Mouse (Mus musculus) limb, embryonic 14.5 days (tissue): Measurements from ENCODE around the gene Lsm10. TPM values are rescaled to one million over a fixed set of nuclear protein-coding genes. Genes with fewer than 3 reads are reported as not detected.

Source experiments
- ATAC-seq: fragments of 200-750 bp; cut with Nextera tagmentation; 2 replicates; pipeline ENCODE4 v1.8.0; 2017; ENCODE audit warnings: low read depth, moderate number of reproducible peaks, moderate TSS enrichment; ENCODE audit not compliant: low FRiP score
- DNase-seq: peaks from one replicate; pipeline ENCODE4 v3.0.0-alpha.2; 2015; ENCODE audit warnings: low spot score
- H3K27ac ChIP-seq: fragments of 300-500 bp; sonication (generic); replicated peaks from 2 replicates; pipeline ENCODE4 v1.5.1; 2014; ENCODE audit warnings: low read depth, mild to moderate bottlenecking, low read length, moderate library complexity, mixed read lengths
- H3K27me3 ChIP-seq: fragments of 300-500 bp; sonication (generic); 2 replicates; pipeline ENCODE4 v1.6.1; 2014; ENCODE audit warnings: low read length, mixed read lengths; ENCODE audit not compliant: control insufficient read depth, insufficient read depth
- H3K36me3 ChIP-seq: fragments of 300-500 bp; sonication (generic); 2 replicates; pipeline ENCODE4 v1.6.1; 2014; ENCODE audit warnings: mild to moderate bottlenecking, low read length, moderate library complexity, mixed read lengths; ENCODE audit not compliant: control insufficient read depth, insufficient read depth
- H3K4me1 ChIP-seq: fragments of 300-500 bp; sonication (generic); 2 replicates; pipeline ENCODE4 v1.6.1; 2014; ENCODE audit warnings: antibody characterized with exemption, low read length, mixed read lengths; ENCODE audit not compliant: control insufficient read depth, insufficient read depth
- H3K4me2 ChIP-seq: fragments of 300-500 bp; sonication (generic); replicated peaks from 2 replicates; pipeline ENCODE4 v1.6.1; 2014; ENCODE audit warnings: low read depth, mild to moderate bottlenecking, low read length, moderate library complexity; ENCODE audit not compliant: severe bottlenecking
- H3K4me3 ChIP-seq: fragments of 300-500 bp; sonication (generic); replicated peaks from 2 replicates; pipeline ENCODE4 v1.5.1; 2014; ENCODE audit warnings: low read length
- H3K9ac ChIP-seq: fragments of 300-500 bp; sonication (generic); 2 replicates; pipeline ENCODE4 v1.6.1; 2014; ENCODE audit warnings: mild to moderate bottlenecking, low read depth, low read length, moderate library complexity; ENCODE audit not compliant: severe bottlenecking
- H3K9me3 ChIP-seq: fragments of 300-500 bp; sonication (generic); 2 replicates; pipeline ENCODE4 v1.6.1; 2016; ENCODE audit warnings: low read length; ENCODE audit not compliant: control insufficient read depth
- POLR2A ChIP-seq: fragments of 200-500 bp; IDR thresholded peaks from 2 replicates; pipeline ENCODE4 v1.8.0; 2012; ENCODE audit warnings: inconsistent platforms, mild to moderate bottlenecking, moderate library complexity, borderline replicate concordance; ENCODE audit not compliant: insufficient read depth, insufficient read length; ENCODE audit errors: extremely low read depth
- WGBS: fragments of 180-500 bp; shearing (Covaris S2); extraction: QIAGEN DNeasy Blood & Tissue Kit; methylation state at CpG from one replicate; pipeline ENCODE4 v1.1.7; 2014; 5-methylcytosine and 5-hydroxymethylcytosine counted together
- polyA plus RNA-seq, 2 experiments: library from polyadenylated mRNA; depleted of rRNA in 1 of 2; stranded (reverse) in 1 of 2; unstranded in 1 of 2; fragments of >200 nt; fragmentation: Nextera tagmentation in 1 of 2; extraction: Ambion mirVana in 1 of 2; gene quantifications; 2 replicates each; pipeline versions ENCODE4 v1.2.1 to v1.2.3; 2012 to 2014

Lsm10 gene
- polyA plus RNA-seq, 2 experiments, result 44.0 to 54.3 TPM

DNA sequence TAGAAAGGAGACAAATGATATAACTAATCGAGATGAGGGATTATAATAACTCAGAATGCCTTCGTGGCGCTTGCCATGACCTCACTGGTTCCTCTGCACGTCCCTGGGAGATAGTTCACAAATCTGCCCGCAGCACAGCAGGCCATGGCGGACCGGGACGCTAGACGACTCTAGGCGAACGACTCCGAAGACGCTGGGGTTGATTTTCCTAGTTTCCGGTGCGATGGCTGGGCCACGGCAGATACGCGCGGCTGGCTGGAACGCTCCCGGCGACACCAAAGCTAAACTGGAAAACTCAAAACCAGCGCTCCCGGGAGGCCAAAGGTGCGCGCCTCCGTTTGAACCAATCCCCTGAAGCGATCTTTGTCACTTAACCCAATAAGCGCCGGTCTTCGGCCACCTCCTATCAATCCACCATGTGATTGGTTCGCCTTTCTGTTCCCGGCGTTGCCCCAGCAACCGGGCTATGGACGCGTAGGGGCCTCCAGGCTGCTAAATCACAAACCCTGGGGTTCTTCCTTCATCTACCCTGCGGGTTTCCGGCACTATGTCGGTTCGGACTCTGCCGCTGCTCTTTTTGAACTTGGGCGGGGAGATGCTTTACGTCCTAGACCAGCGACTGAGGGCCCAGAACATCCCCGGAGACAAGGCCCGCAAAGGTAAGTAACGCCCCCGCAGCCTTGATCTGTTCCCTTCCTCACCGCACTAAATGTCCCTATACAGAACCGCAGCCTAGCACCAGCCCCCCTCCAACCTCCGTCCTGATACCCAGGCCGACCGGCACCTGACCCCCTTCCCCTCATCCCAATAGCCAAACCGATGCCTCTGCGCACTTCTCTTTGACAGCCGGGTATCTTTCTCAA is 38.1 kb upstream of the Lsm10 start, which contains the start of gene Oscp1:
TSS of gene Oscp1 (plus strand) at position 432 of the 863 bp plus-strand sequence.
- no peaks in the 10 kb centered on the region for H3K9me3 ChIP-seq
- no peak for TF ChIP-seq POLR2A
- DNase-seq, result peak; percentile 97
- WGBS, result under 1% methylated on average over 57 of the region's 57 CpGs
- 0 out of 2 replicates have a peak within 1 kb of the TSS, but pooled peaks have one; percentile 28 for H3K27ac ChIP-seq
- peak within 1 kb of the TSS; percentile 63 for H3K9ac ChIP-seq
- peak; percentile 98 for ATAC-seq
- H3K4me3 ChIP-seq, result peak within 1 kb of the TSS; percentile 62
- H3K4me2 ChIP-seq, result peak within 1 kb of the TSS; percentile 75
- H3K27me3 ChIP-seq, result no peaks in the 10 kb centered on the region
- H3K4me1 ChIP-seq, result peaks cover 13% of the 10 kb centered on the region; the same call in 1 of the 2 replicates
- H3K36me3 ChIP-seq, result peaks cover 24% of the 10 kb centered on the region

DNA sequence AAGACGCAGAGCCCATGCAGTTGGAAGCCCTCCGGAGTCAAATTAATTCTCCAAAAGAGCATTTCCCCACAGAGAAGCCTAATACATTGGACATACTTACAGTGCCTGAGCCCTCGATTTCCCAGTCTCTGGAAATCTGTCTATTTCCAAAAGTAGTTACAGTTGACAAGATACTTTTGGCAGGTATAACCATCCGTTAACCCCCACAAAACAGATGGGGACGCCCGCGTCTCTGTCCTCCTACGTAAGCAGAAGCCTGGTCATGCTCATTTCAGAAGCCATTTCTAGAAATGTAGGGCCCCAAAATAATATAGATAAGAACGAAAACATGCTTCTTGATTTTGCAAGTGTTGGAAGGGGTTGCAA is 37.4 kb upstream of the Lsm10 start:
- Histone ChIP-seq H3K4me3 (peak overlapping the region; percentile 62), H3K27ac (no peak overlapping the region), H3K9me3 (no peaks in the 10 kb centered on the region), H3K27me3 (no peaks in the 10 kb centered on the region), H3K4me1 (peaks cover 13% of the 10 kb centered on the region; the same call in 1 of the 2 replicates), H3K4me2 (peak overlapping the region; percentile 75), H3K36me3 (peaks cover 18% of the 10 kb centered on the region), H3K9ac (peak overlapping the region; percentile 63)
- no peak for TF ChIP-seq POLR2A
- 35% methylated on average over 9 of the region's 9 CpGs for WGBS
- ATAC-seq (no peak), DNase-seq (no peak)

DNA sequence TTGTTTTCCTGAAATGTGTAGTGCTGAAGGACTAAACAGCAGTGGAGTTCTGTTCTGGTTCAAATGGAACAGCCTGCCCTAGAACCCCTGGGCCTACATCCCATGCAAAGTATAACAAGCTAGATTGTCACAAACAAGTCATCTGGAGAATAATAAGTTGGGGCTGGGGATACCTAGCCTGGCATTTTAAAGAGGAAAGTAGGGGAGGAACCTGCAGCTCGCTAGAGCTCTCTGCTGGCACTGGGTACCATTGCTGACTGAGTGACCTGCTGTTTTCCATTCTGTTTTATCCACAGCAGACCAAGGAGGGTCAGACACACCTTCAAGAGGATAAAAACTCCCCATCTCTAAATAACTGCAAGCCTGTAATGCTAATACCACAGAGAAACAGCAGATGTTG is 33.6 kb upstream of the Lsm10 start:
- Histone ChIP-seq H3K27ac (no peak overlapping the region), H3K9me3 (no peaks in the 10 kb centered on the region), H3K36me3 (no peaks in the 10 kb centered on the region), H3K27me3 (no peaks in the 10 kb centered on the region), H3K4me3 (no peak overlapping the region), H3K4me2 (no peak overlapping the region), H3K9ac (no peak overlapping the region), H3K4me1 (peaks cover 6% of the 10 kb centered on the region; the same call in 1 of the 2 replicates)
- DNase-seq (no peak), ATAC-seq (no peak)
- WGBS, result 29% methylated on average over 1 of the region's 1 CpGs
- TF ChIP-seq POLR2A, result no peak

DNA sequence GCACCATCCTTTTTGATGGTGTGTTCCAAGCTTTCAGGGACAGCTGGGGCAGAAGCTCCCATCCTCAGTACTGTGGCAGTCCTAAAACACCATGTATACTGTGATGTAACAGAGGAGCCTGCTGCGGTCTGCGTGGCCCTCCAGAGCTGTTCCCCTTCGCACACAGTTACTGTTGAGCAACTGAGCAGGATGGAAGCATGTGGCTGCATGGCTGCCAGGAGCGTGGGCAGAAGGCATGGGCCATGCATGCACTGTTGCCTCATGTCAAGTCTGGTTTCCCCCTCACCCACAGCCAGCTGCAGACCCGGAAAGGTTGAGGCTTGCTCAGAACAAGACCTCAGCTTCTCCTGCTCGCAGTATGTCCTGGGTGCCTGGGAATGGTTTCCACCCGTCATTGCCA is 31.2 kb upstream of the Lsm10 start:
- Histone ChIP-seq H3K27ac (no peak overlapping the region), H3K9me3 (no peaks in the 10 kb centered on the region), H3K4me2 (no peak overlapping the region), H3K4me1 (no peaks in the 10 kb centered on the region), H3K36me3 (no peaks in the 10 kb centered on the region), H3K4me3 (no peak overlapping the region), H3K27me3 (no peaks in the 10 kb centered on the region), H3K9ac (no peak overlapping the region)
- ATAC-seq, result no peak
- no peak for TF ChIP-seq POLR2A
- DNase-seq, result no peak
- 87% methylated on average over 7 of the region's 7 CpGs for WGBS

DNA sequence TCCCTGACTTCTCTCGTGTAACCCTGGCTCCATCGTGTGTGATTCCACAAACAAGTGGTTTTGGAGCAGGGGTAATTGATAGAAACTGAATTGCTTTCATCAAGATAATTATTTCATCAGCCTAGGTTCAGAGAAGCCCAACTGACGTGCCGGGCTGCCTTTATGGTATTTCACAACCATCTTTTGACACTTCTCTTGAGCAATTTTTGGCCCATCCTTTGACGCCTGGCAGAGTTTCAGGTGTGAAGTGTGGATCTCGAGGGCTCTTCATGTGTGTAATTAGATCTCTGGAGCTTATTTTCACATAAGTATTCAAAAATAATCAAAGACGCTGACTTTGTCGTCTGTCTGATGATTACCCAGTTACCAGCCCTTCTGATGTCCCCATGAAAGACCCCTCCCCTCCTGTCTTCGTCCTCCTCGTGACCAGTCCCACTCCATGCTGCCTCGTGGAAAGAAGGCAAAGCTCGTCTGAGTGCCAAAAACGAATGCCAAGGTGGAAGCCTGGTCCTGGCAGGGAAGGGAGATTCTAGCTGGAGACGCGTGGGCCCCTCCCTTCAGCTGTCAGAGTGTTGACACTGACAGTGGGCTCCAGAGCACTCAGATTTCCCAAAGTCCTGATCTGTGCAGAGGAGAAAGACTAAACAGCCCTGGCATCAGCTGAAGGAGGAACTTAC is 28.9 kb upstream of the Lsm10 start:
- H3K9me3 ChIP-seq, result no peaks in the 10 kb centered on the region
- no peak for ATAC-seq
- whole genome bisulfite sequencing, result 65% methylated on average over 15 of the region's 15 CpGs
- no peak overlapping the region for H3K4me2 ChIP-seq
- no peak for DNase-seq
- H3K4me1 ChIP-seq, result no peaks in the 10 kb centered on the region
- no peak overlapping the region for H3K9ac ChIP-seq
- H3K27me3 ChIP-seq, result no peaks in the 10 kb centered on the region
- no peak overlapping the region for H3K4me3 ChIP-seq
- H3K27ac ChIP-seq, result no peak overlapping the region
- TF ChIP-seq POLR2A, result no peak
- no peaks in the 10 kb centered on the region for H3K36me3 ChIP-seq
